8 mouse cellular contexts compared by ENCODE assay signal in the genomic region with DNA sequence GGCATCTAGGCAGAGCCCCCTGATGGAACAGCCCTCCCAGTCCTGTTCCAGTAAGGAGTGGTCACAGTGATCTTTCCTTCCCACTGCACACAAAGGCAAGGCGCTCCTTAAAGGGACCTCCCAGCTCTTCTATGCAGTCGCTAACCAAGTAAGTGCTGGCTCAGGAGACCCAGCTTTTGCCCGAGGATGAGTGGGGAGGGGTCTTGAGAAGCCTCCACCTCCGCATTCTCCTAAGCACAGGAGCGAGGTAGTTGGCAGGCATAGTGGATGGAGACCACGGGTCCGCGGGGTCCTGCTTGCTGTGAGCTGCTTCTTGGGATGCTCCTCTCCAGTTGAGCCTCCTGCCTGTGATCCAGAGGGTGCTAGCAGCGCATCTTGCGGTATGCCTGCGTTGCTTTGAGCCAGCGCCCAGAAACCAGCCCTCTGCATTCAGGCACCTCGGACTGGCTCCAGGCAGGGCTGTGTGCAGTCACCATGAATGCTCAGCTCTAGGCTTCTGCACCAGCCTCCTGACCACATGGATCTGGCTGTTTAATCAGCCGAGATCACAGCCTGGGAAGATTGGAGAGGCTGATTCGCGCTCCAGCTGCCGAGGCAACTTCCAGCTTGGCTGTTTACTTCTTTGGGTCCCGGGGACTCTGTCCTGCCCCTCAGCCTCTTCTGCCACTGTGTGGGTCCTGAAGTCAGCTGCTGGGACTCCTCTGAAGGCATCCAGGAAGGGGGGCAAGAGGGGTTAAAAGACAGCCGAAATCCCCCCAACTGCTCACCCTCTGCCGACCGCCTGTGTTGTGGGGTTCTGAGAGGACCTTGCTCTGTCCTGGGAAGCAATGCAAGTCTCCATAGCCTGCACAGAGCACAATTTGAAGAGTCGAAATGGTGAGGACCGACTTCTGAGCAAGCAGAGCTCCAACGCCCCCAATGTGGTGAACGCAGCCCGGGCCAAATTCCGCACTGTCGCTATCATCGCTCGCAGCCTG. TPM values are rescaled to one million over a fixed set of nuclear protein-coding genes. Genes with fewer than 3 reads are reported as not detected.
DNase-seq lines count a peak whose midpoint lies in the region; ATAC-seq and TF ChIP-seq lines count a peak whose summit lies in the region.

A gene (plus strand): TSS at position 440 of the 977 bp plus-strand sequence.

- peak; percentile 35 to 60 for DNase-seq in left cerebral cortex, adult 18-20 months (ENCODE audit: low spot score in 2 of 2)
- DNase-seq in left cerebral cortex, adult 11 months (ENCODE audit: low spot score) = no peak
- peak; percentile 54 for DNase-seq in embryonic facial prominence, embryonic 11.5 days (ENCODE audit: low spot score)
- peak in 1 of 2 experiments; percentile 12 for DNase-seq in gastrocnemius, postnatal 4 days (ENCODE audit: low spot score in 2 of 2)
- peak; percentile 46 to 68 for DNase-seq in layer of hippocampus, adult 18-20 months (ENCODE audit: low spot score in 2 of 2)
- DNase-seq in liver, postnatal 0 days = no peak
- DNase-seq in right cerebral cortex, postnatal 25 days = peak; percentile 62

- TF ChIP-seq EP300 in liver, postnatal 0 days (IDR thresholded peaks at IDR 0.05; ENCODE audit: low read depth) = no peak

- peak within 1 kb of the TSS; percentile 49 for H3K9ac ChIP-seq in embryonic facial prominence, embryonic 11.5 days (replicated peaks; ENCODE audit: low read length)
- H3K9ac ChIP-seq in liver, postnatal 0 days (replicated peaks) = no peak within 1 kb of the TSS

- 1% methylated on average over 30 of the region's 30 CpGs for whole genome bisulfite sequencing in embryonic facial prominence, embryonic 11.5 days
- 3% methylated on average over 30 of the region's 30 CpGs for WGBS in liver, postnatal 0 days (ENCODE audit: insufficient replicate concordance)

- H3K36me3 ChIP-seq in embryonic facial prominence, embryonic 11.5 days (replicated peaks; ENCODE audit: control insufficient read depth, insufficient read depth, low read depth, low read length) = no peaks in the 10 kb centered on the region
- no peaks in the 10 kb centered on the region for H3K36me3 ChIP-seq in liver, postnatal 0 days (replicated peaks; ENCODE audit: insufficient read depth, low read length)

- peak within 1 kb of the TSS; percentile 44 for H3K4me3 ChIP-seq in embryonic facial prominence, embryonic 11.5 days (ENCODE audit: low read depth, low read length)
- H3K4me3 ChIP-seq in liver, postnatal 0 days (ENCODE audit: low read depth, low read length) = no peak within 1 kb of the TSS

- H3K27ac ChIP-seq in embryonic facial prominence, embryonic 11.5 days (replicated peaks; ENCODE audit: low read depth, low read length) = no peak within 1 kb of the TSS
- H3K27ac ChIP-seq in liver, postnatal 0 days (ENCODE audit: low read depth) = no peak within 1 kb of the TSS

- no peaks in the 10 kb centered on the region for H3K9me3 ChIP-seq in embryonic facial prominence, embryonic 11.5 days (replicated peaks; ENCODE audit: control insufficient read depth, low read length)
- H3K9me3 ChIP-seq in liver, postnatal 0 days (ENCODE audit: low read length) = no peaks in the 10 kb centered on the region

- peak; percentile 82 for ATAC-seq in embryonic facial prominence, embryonic 11.5 days (replicated peaks; ENCODE audit: insufficient number of reproducible peaks, low FRiP score, low TSS enrichment, low read depth)
- no peak for ATAC-seq in liver, postnatal 0 days
- ATAC-seq in monocyte, adult 5-6 weeks (replicated peaks; ENCODE audit: insufficient number of reproducible peaks, low FRiP score, low TSS enrichment, poor library complexity, severe bottlenecking) = no peak; the same call in 1 of the 2 replicates

- peak within 1 kb of the TSS; percentile 87 for H3K4me2 ChIP-seq in embryonic facial prominence, embryonic 11.5 days (ENCODE audit: low read depth, low read length)
- H3K4me2 ChIP-seq in liver, postnatal 0 days (ENCODE audit: low read depth, low read length) = peak within 1 kb of the TSS; percentile 40

- no peaks in the 10 kb centered on the region for H3K4me1 ChIP-seq in embryonic facial prominence, embryonic 11.5 days (ENCODE audit: control insufficient read depth, insufficient read depth, low read length)
- no peaks in the 10 kb centered on the region for H3K4me1 ChIP-seq in liver, postnatal 0 days (ENCODE audit: insufficient read depth)

- TF ChIP-seq CTCF in liver, postnatal 0 days (IDR thresholded peaks at IDR 0.05; ENCODE audit: low read depth) = no peak

- H3K27me3 ChIP-seq in embryonic facial prominence, embryonic 11.5 days (ENCODE audit: control insufficient read depth, insufficient read depth, low read length) = no peaks in the 10 kb centered on the region
- H3K27me3 ChIP-seq in liver, postnatal 0 days (ENCODE audit: insufficient read depth, low read length) = no peaks in the 10 kb centered on the region; the same call in 1 of the 2 replicates

RNA-seq across cellular contexts. Expression of the gene that starts here (rescaled TPM):
- total RNA-seq in left cerebral cortex, adult 18-20 months (2021) = 100 to 1,000 TPM; 100 to 102 TPM
- polyA plus RNA-seq in embryonic facial prominence, embryonic 11.5 days (2014; fragmentation: Nextera tagmentation; extraction: Ambion mirVana) = 3.0 and 3.6 TPM in 2 replicates
- 10 to 100 TPM; 13.1 to 14.6 TPM for total RNA-seq in gastrocnemius, postnatal 4 days (2021)
- total RNA-seq in layer of hippocampus, adult 18-20 months (2021) = 100 to 1,000 TPM; 151 to 168 TPM
- polyA plus RNA-seq in liver, postnatal 0 days (2015; fragmentation: Nextera tagmentation; extraction: Ambion mirVana) = 0.18 and 0.25 TPM in 2 replicates
- total RNA-seq in monocyte, adult 5-6 weeks (2017) = not detected in 3 replicates

Comparison
In these comparisons a context has a peak if more than half of its experiments do, and no peak if none do; other contexts are left out.
1. RNA of the gene that starts here (total RNA-seq): 151 to 168 TPM in layer of hippocampus, adult 18-20 months, 100 to 102 TPM in left cerebral cortex, adult 18-20 months and 13.1 to 14.6 TPM in gastrocnemius, postnatal 4 days; not detected in monocyte, adult 5-6 weeks; every median in the first group is over 10 times any median in the second.
2. RNA of the gene that starts here (total RNA-seq): 151 to 168 TPM in layer of hippocampus, adult 18-20 months and 100 to 102 TPM in left cerebral cortex, adult 18-20 months; 13.1 to 14.6 TPM in gastrocnemius, postnatal 4 days; every median in the first group is over 4 times any median in the second.
3. DNase-seq: peak in left cerebral cortex, adult 18-20 months (2 of 2), embryonic facial prominence, embryonic 11.5 days (single experiment), layer of hippocampus, adult 18-20 months (2 of 2) and right cerebral cortex, postnatal 25 days (single experiment); none in left cerebral cortex, adult 11 months (single experiment) and liver, postnatal 0 days (single experiment).